Mouse (Mus musculus) CH12.LX (cell line): ENCODE results near the gene Ddias.

Experiments
- JUN ChIP-seq: IDR thresholded peaks from 2 replicates; pipeline ENCODE4 v1.6.1; 2011; ENCODE audit warnings: low read depth, mild to moderate bottlenecking, low read length, improper control_type of control experiment, moderate library complexity; ENCODE audit not compliant: insufficient read depth
- MAFK ChIP-seq: IDR thresholded peaks from 2 replicates; pipeline ENCODE4 v1.6.1; 2011; ENCODE audit warnings: low read length, improper control_type of control experiment; ENCODE audit not compliant: insufficient replicate concordance
- MAX ChIP-seq: IDR thresholded peaks from 2 replicates; pipeline ENCODE4 v1.6.1; 2011; ENCODE audit warnings: low read length, improper control_type of control experiment
- SIN3A ChIP-seq: IDR thresholded peaks from 2 replicates; pipeline ENCODE4 v1.6.1; 2012; ENCODE audit warnings: low read length, improper control_type of control experiment, inconsistent platforms

- no peak; the same call in 1 of the 2 replicates for TF ChIP-seq SIN3A
- no peak for TF ChIP-seq JUN
- TF ChIP-seq MAFK: no peak
- TF ChIP-seq MAX: peak; percentile 48; the same call in 1 of the 2 replicates
These were observed 19.4 kb upstream of the Ddias start for GRCm38 (mm10) chr7:92893478-92893877.
